Mouse (Mus musculus) MEL (cell line): ENCODE measurements around the gene Exoc5. TPM values are rescaled to one million over a fixed set of nuclear protein-coding genes. Genes with fewer than 3 reads are reported as not detected.

Source experiments
- DNase-seq: peaks from one replicate; pipeline ENCODE4 v3.0.0; 2011; ENCODE audit warnings: low read depth, low spot score
- H3K27ac ChIP-seq: 2 replicates; pipeline ENCODE4 v1.5.1; 2012; ENCODE audit warnings: low read depth, mild to moderate bottlenecking, control low read depth, low read length, moderate library complexity; ENCODE audit not compliant: control insufficient read depth
- H3K27me3 ChIP-seq, 2 experiments: fragments of 150-350 bp in 1 of 2; sonication (generic) in 1 of 2; 2 replicates each; pipeline ENCODE4 v1.6.1; 2012; ENCODE audit warnings: low read length in 2 of 2, mild to moderate bottlenecking in 2 of 2, improper control_type of control experiment in 1 of 2, moderate library complexity in 1 of 2; ENCODE audit not compliant: insufficient read depth in 2 of 2, control insufficient read depth in 1 of 2
- H3K36me3 ChIP-seq, 2 experiments: 2 replicates each; pipeline ENCODE4 v1.6.1; 2012 to 2014; ENCODE audit warnings: low read length in 2 of 2, improper control_type of control experiment in 1 of 2, inconsistent platforms in 1 of 2, mild to moderate bottlenecking in 1 of 2; ENCODE audit not compliant: insufficient read depth in 2 of 2, control insufficient read depth in 1 of 2
- H3K4me1 ChIP-seq, 2 experiments: fragments of 150-350 bp in 1 of 2; sonication (generic) in 1 of 2; 2 replicates each; pipeline ENCODE4 v1.6.1; 2012; ENCODE audit warnings: low read length in 2 of 2, improper control_type of control experiment in 1 of 2, mild to moderate bottlenecking in 1 of 2; ENCODE audit not compliant: insufficient read depth in 2 of 2, control insufficient read depth in 1 of 2
- H3K4me3 ChIP-seq, 2 experiments: fragments of 150-350 bp in 1 of 2; sonication (generic) in 1 of 2; 2 replicates each; pipeline ENCODE4 v1.5.1; 2012; ENCODE audit warnings: low read depth in 2 of 2, low read length in 2 of 2, mild to moderate bottlenecking in 2 of 2, moderate library complexity in 2 of 2, control low read depth in 1 of 2, improper control_type of control experiment in 1 of 2; ENCODE audit not compliant: control insufficient read depth in 1 of 2, insufficient read depth in 1 of 2
- H3K79me2 ChIP-seq: 2 replicates; pipeline ENCODE4 v1.6.1; 2012; ENCODE audit warnings: mild to moderate bottlenecking, low read length, moderate library complexity; ENCODE audit not compliant: control insufficient read depth, poor library complexity, insufficient read depth
- H3K9ac ChIP-seq: 2 replicates; pipeline ENCODE4 v1.6.1; 2012; ENCODE audit warnings: low read depth, mild to moderate bottlenecking, control low read depth, low read length, moderate library complexity; ENCODE audit not compliant: control insufficient read depth, poor library complexity, severe bottlenecking
- H3K9me3 ChIP-seq: fragments of 150-350 bp; sonication (generic); replicated peaks from 2 replicates; pipeline ENCODE4 v1.6.1; 2012; ENCODE audit warnings: mild to moderate bottlenecking, low read length, improper control_type of control experiment, moderate library complexity; ENCODE audit not compliant: insufficient read depth
- CHD2 ChIP-seq: IDR thresholded peaks from 2 replicates; pipeline ENCODE4 v1.6.1; 2011; ENCODE audit warnings: low read length, improper control_type of control experiment
- EP300 ChIP-seq, 2 experiments: IDR thresholded peaks; 2 replicates each; pipeline ENCODE4 v1.6.1; 2011; ENCODE audit warnings: improper control_type of control experiment in 2 of 2, low read length in 2 of 2, low read depth in 1 of 2, mild to moderate bottlenecking in 1 of 2
- GABPA ChIP-seq: IDR thresholded peaks from 2 replicates; pipeline ENCODE4 v1.6.1; 2012; ENCODE audit warnings: low read depth, mild to moderate bottlenecking, inconsistent platforms, low read length, improper control_type of control experiment, moderate library complexity
- GATA1 ChIP-seq: IDR thresholded peaks from 2 replicates; pipeline ENCODE4 v1.6.1; 2011; ENCODE audit warnings: low read depth, low read length, improper control_type of control experiment
- HCFC1 ChIP-seq: IDR thresholded peaks from 2 replicates; pipeline ENCODE4 v1.6.1; 2012; ENCODE audit warnings: low read depth, mild to moderate bottlenecking, inconsistent platforms, low read length, improper control_type of control experiment, moderate library complexity
- MAFK ChIP-seq: IDR thresholded peaks from 2 replicates; pipeline ENCODE4 v1.6.1; 2011; ENCODE audit warnings: low read depth, mild to moderate bottlenecking, low read length, improper control_type of control experiment, borderline replicate concordance
- RAD21 ChIP-seq: IDR thresholded peaks from 2 replicates; pipeline ENCODE4 v1.6.1; 2011; ENCODE audit warnings: mild to moderate bottlenecking, low read depth, low read length, improper control_type of control experiment
- SIN3A ChIP-seq: IDR thresholded peaks from 2 replicates; pipeline ENCODE4 v1.6.1; 2012; ENCODE audit warnings: low read length, improper control_type of control experiment, inconsistent platforms
- UBTF ChIP-seq: IDR thresholded peaks from 2 replicates; pipeline ENCODE4 v1.6.1; 2012; ENCODE audit warnings: low read depth, mild to moderate bottlenecking, inconsistent platforms, low read length, improper control_type of control experiment, moderate library complexity, borderline replicate concordance; ENCODE audit not compliant: insufficient read depth
- USF1 ChIP-seq: IDR thresholded peaks from 2 replicates; pipeline ENCODE4 v1.6.1; 2014; ENCODE audit warnings: low read depth, mild to moderate bottlenecking, inconsistent platforms, low read length, improper control_type of control experiment, moderate library complexity
- ZKSCAN1 ChIP-seq: IDR thresholded peaks from 2 replicates; pipeline ENCODE4 v1.6.1; 2012; ENCODE audit warnings: low read depth, mild to moderate bottlenecking, inconsistent platforms, low read length, improper control_type of control experiment, moderate library complexity
- ZMIZ1 ChIP-seq: IDR thresholded peaks from 2 replicates; pipeline ENCODE4 v1.6.1; 2012; ENCODE audit warnings: low read depth, mild to moderate bottlenecking, inconsistent platforms, low read length, improper control_type of control experiment, moderate library complexity
- polyA plus RNA-seq, 2 experiments: library from polyadenylated mRNA; stranded (reverse) in 1 of 2; unstranded in 1 of 2; fragments of >175 nt in 1 of 2; fragments of >200 nt in 1 of 2; gene quantifications; 2 replicates each; pipeline versions ENCODE4 v1.2.1 to v1.2.4; 2012; ENCODE audit warnings: low replicate concordance in 2 of 2, low read depth in 1 of 2; ENCODE audit not compliant: insufficient read length in 2 of 2, insufficient read depth in 1 of 2, missing spikeins in 1 of 2
- total RNA-seq: library from RNA; depleted of rRNA; stranded (reverse); fragments of 300-350 nt; gene quantifications from 2 replicates; pipeline ENCODE4 v1.2.3, GENCODE M21; 2012

Gene Exoc5
- total and polyA plus RNA-seq, 3 experiments, result 23.0 to 56.4 (median 34.9) TPM

DNA sequence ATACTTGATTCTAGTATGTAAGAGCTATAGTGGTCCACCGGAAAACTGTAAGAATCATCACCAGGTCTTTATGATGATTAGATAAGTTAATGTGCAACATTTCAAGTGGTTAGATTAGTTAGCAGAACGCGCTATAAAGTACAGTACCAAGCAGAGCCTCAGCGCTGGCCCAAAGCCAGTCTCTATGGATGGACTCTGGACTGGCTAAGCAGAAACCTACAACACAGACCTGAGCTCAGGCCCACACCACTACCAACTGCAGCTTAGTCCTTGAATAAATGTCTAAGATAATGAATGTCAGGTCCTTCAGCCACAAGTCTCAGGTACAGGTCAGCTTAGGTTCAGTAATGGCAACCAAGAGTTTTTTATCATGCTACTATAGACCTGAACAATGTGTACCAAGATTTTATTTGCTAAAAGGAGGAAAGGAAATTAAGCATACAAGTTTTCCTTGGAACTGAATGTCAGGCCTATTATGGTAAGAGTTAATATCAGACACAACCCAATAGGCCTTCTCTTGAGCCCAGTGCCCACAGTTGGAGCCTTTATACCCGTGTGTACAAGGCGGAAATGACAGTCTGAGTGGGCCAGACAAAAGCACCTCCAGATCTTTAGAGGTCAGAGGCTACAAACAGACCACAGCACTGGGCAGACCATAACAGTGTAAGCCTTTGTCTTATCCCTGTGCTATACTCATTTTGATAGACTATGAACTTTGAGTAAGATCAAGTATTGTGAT is 39.2 kb downstream of the Exoc5 start:
- H3K27ac ChIP-seq, result no peak overlapping the region
- TF ChIP-seq GABPA, result no peak
- no peak for TF ChIP-seq ZMIZ1
- TF ChIP-seq MAFK, result no peak
- no peak for TF ChIP-seq GATA1
- TF ChIP-seq EP300 (IDR thresholded peaks at IDR 0.05; ENCODE audit: low read depth in 1 of 2, low read length in 2 of 2), result no peak
- no peak overlapping the region for H3K9ac ChIP-seq
- H3K4me1 ChIP-seq, result no peaks in the 10 kb centered on the region
- no peak overlapping the region for H3K4me3 ChIP-seq
- no peaks in the 10 kb centered on the region for H3K27me3 ChIP-seq
- H3K79me2 ChIP-seq, result no peaks in the 10 kb centered on the region; the same call in 1 of the 2 replicates
- peaks cover 2 to 12% of the 10 kb centered on the region in 2 experiments; a peak in 3 of 4 replicates for H3K36me3 ChIP-seq
- no peak for DNase-seq
- H3K9me3 ChIP-seq, result no peaks in the 10 kb centered on the region

DNA sequence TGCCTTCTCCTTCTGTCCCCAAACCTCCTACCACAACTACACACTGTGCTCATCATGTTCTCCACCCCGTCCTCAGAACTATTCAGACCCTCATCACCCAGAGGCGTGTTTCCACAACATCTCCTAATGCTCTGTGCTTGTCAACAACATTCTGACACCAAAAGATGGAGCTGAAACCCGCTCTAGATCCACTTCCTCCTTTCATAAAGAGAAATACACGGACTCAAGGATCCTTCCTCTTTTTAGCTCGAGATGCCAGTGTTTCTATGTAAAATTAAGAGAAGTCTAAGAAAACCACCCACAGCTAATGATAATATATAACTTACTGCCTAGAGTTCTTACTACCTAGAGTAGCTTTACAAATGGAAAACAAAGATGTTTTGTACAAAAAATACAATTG is 46.7 kb downstream of the Exoc5 start:
- TF ChIP-seq EP300 (IDR thresholded peaks at IDR 0.05; ENCODE audit: low read depth in 1 of 2, low read length in 2 of 2) (peak; percentile 6 to 62; a peak in 1 of 4 replicates), UBTF (no peak), USF1 (no peak), GATA1 (no peak), ZKSCAN1 (no peak), SIN3A (peak; percentile 35; the same call in 1 of the 2 replicates), HCFC1 (no peak), CHD2 (no peak), RAD21 (no peak)
- Histone ChIP-seq H3K36me3 (peaks cover 7 to 15% of the 10 kb centered on the region in 2 experiments), H3K9ac (no peak overlapping the region), H3K4me1 (peaks cover 2% of the 10 kb centered on the region in 2 experiments; a peak in 2 of 4 replicates), H3K27ac (no peak overlapping the region), H3K9me3 (no peaks in the 10 kb centered on the region), H3K4me3 (no peak overlapping the region), H3K27me3 (no peaks in the 10 kb centered on the region), H3K79me2 (no peaks in the 10 kb centered on the region)
- peak; percentile 88 for DNase-seq
